Mouse (Mus musculus): ENCODE results near the gene Efl1. TPM values are rescaled to one million over a fixed set of nuclear protein-coding genes. Genes with fewer than 3 reads are reported as not detected.
"Not testable (repeated sequence)": the region's sequence is repeated elsewhere in the genome, so short reads cannot be mapped to it uniquely, and the experiment has no call there.

The Efl1 gene
- polyA plus RNA-seq, 1 experiment from 2014 or later = 19.2 TPM

- no peaks in the 10 kb centered on the region for H3K36me3 ChIP-seq (ENCODE audit: control insufficient read depth, insufficient read depth)
- H3K4me1 ChIP-seq (replicated peaks; ENCODE audit: control insufficient read depth, insufficient read depth, low read length) = no peaks in the 10 kb centered on the region; the same call in 1 of the 2 replicates
- no peak for ATAC-seq
- no peak overlapping the region for H3K27ac ChIP-seq (ENCODE audit: low read length)
- no peaks in the 10 kb centered on the region for H3K9me3 ChIP-seq (ENCODE audit: control insufficient read depth, low read length)
- no peak overlapping the region for H3K4me2 ChIP-seq (ENCODE audit: low read length)
- no peaks in the 10 kb centered on the region for H3K27me3 ChIP-seq (replicated peaks; ENCODE audit: control insufficient read depth, insufficient read depth, low read length)
- H3K4me3 ChIP-seq (replicated peaks; ENCODE audit: low read length) = no peak overlapping the region
- WGBS = 50% methylated on average over 6 of the region's 6 CpGs
- no peak overlapping the region for H3K9ac ChIP-seq (replicated peaks; ENCODE audit: low read depth, low read length)
These were observed 121.8 kb downstream of the Efl1 start for GRCm38 (mm10) chr7:82770207-82770606.

- not testable (repeated sequence) for H3K4me2 ChIP-seq (ENCODE audit: low read length); H3K4me3 ChIP-seq (replicated peaks; ENCODE audit: low read length); H3K27me3 ChIP-seq (replicated peaks; ENCODE audit: control insufficient read depth, insufficient read depth, low read length); H3K36me3 ChIP-seq (ENCODE audit: control insufficient read depth, insufficient read depth); H3K9me3 ChIP-seq (ENCODE audit: control insufficient read depth, low read length); H3K27ac ChIP-seq (ENCODE audit: low read length); H3K4me1 ChIP-seq (replicated peaks; ENCODE audit: control insufficient read depth, insufficient read depth, low read length)
- peak; percentile 100 for ATAC-seq
- WGBS = 82% methylated on average over 25 of the region's 29 CpGs
- H3K9ac ChIP-seq (replicated peaks; ENCODE audit: low read depth, low read length) = 0 out of 2 replicates have a peak overlapping the region, but pooled peaks have one; percentile 6
These were observed 122.7 kb downstream of the Efl1 start for GRCm38 (mm10) chr7:82770957-82771660.

GRCm38 (mm10) chr7:82771661-82772021, 123.2 kb downstream of the Efl1 start:
- H3K9me3 ChIP-seq (ENCODE audit: control insufficient read depth, low read length); H3K27ac ChIP-seq (ENCODE audit: low read length); H3K4me3 ChIP-seq (replicated peaks; ENCODE audit: low read length); H3K9ac ChIP-seq (replicated peaks; ENCODE audit: low read depth, low read length); H3K4me1 ChIP-seq (replicated peaks; ENCODE audit: control insufficient read depth, insufficient read depth, low read length); H3K36me3 ChIP-seq (ENCODE audit: control insufficient read depth, insufficient read depth); H3K27me3 ChIP-seq (replicated peaks; ENCODE audit: control insufficient read depth, insufficient read depth, low read length); H3K4me2 ChIP-seq (ENCODE audit: low read length): not testable (repeated sequence)
- WGBS = 86% methylated on average over 25 of the region's 25 CpGs
- ATAC-seq = peak; percentile 39

GRCm38 (mm10) chr7:82772481-82772880, 124.1 kb downstream of the Efl1 start:
- Histone ChIP-seq H3K36me3 (ENCODE audit: control insufficient read depth, insufficient read depth) (no peaks in the 10 kb centered on the region), H3K27me3 (replicated peaks; ENCODE audit: control insufficient read depth, insufficient read depth, low read length) (no peaks in the 10 kb centered on the region), H3K9ac (replicated peaks; ENCODE audit: low read depth, low read length) (no peak overlapping the region; the same call in 1 of the 2 replicates), H3K4me3 (replicated peaks; ENCODE audit: low read length) (no peak overlapping the region), H3K9me3 (ENCODE audit: control insufficient read depth, low read length) (no peaks in the 10 kb centered on the region), H3K27ac (ENCODE audit: low read length) (no peak overlapping the region), H3K4me2 (ENCODE audit: low read length) (no peak overlapping the region), H3K4me1 (replicated peaks; ENCODE audit: control insufficient read depth, insufficient read depth, low read length) (no peaks in the 10 kb centered on the region; the same call in 1 of the 2 replicates)
- 41% methylated on average over 14 of the region's 14 CpGs for WGBS
- no peak for ATAC-seq

- Histone ChIP-seq H3K27me3 (replicated peaks; ENCODE audit: control insufficient read depth, insufficient read depth, low read length) (no peaks in the 10 kb centered on the region), H3K9me3 (ENCODE audit: control insufficient read depth, low read length) (no peaks in the 10 kb centered on the region), H3K4me1 (replicated peaks; ENCODE audit: control insufficient read depth, insufficient read depth, low read length) (no peaks in the 10 kb centered on the region; the same call in 1 of the 2 replicates), H3K9ac (replicated peaks; ENCODE audit: low read depth, low read length) (no peak overlapping the region), H3K4me3 (replicated peaks; ENCODE audit: low read length) (no peak overlapping the region), H3K4me2 (ENCODE audit: low read length) (no peak overlapping the region), H3K36me3 (ENCODE audit: control insufficient read depth, insufficient read depth) (no peaks in the 10 kb centered on the region), H3K27ac (ENCODE audit: low read length) (no peak overlapping the region)
- no peak for ATAC-seq
- 63% methylated on average over 9 of the region's 9 CpGs for WGBS
These were observed 124.7 kb downstream of the Efl1 start for GRCm38 (mm10) chr7:82773150-82773549.

GRCm38 (mm10) chr7:82773884-82774283, 125.5 kb downstream of the Efl1 start:
- Histone ChIP-seq H3K27ac (ENCODE audit: low read length) (no peak overlapping the region), H3K36me3 (ENCODE audit: control insufficient read depth, insufficient read depth) (no peaks in the 10 kb centered on the region), H3K9ac (replicated peaks; ENCODE audit: low read depth, low read length) (no peak overlapping the region), H3K27me3 (replicated peaks; ENCODE audit: control insufficient read depth, insufficient read depth, low read length) (no peaks in the 10 kb centered on the region), H3K4me2 (ENCODE audit: low read length) (no peak overlapping the region), H3K9me3 (ENCODE audit: control insufficient read depth, low read length) (no peaks in the 10 kb centered on the region), H3K4me3 (replicated peaks; ENCODE audit: low read length) (no peak overlapping the region), H3K4me1 (replicated peaks; ENCODE audit: control insufficient read depth, insufficient read depth, low read length) (no peaks in the 10 kb centered on the region; the same call in 1 of the 2 replicates)
- 88% methylated on average over 6 of the region's 6 CpGs for WGBS
- no peak for ATAC-seq

GRCm38 (mm10) chr7:82775090-82775489, 126.7 kb downstream of the Efl1 start:
- Histone ChIP-seq H3K27me3 (replicated peaks; ENCODE audit: control insufficient read depth, insufficient read depth, low read length) (no peaks in the 10 kb centered on the region), H3K4me1 (replicated peaks; ENCODE audit: control insufficient read depth, insufficient read depth, low read length) (no peaks in the 10 kb centered on the region; the same call in 1 of the 2 replicates), H3K4me2 (ENCODE audit: low read length) (no peak overlapping the region), H3K9me3 (ENCODE audit: control insufficient read depth, low read length) (no peaks in the 10 kb centered on the region), H3K27ac (ENCODE audit: low read length) (no peak overlapping the region), H3K4me3 (replicated peaks; ENCODE audit: low read length) (no peak overlapping the region), H3K36me3 (ENCODE audit: control insufficient read depth, insufficient read depth) (no peaks in the 10 kb centered on the region), H3K9ac (replicated peaks; ENCODE audit: low read depth, low read length) (no peak overlapping the region)
- WGBS = 95% methylated on average over 3 of the region's 3 CpGs
- ATAC-seq = no peak

- Histone ChIP-seq H3K9me3 (ENCODE audit: control insufficient read depth, low read length) (no peaks in the 10 kb centered on the region), H3K27me3 (replicated peaks; ENCODE audit: control insufficient read depth, insufficient read depth, low read length) (no peaks in the 10 kb centered on the region), H3K9ac (replicated peaks; ENCODE audit: low read depth, low read length) (no peak overlapping the region), H3K36me3 (ENCODE audit: control insufficient read depth, insufficient read depth) (no peaks in the 10 kb centered on the region), H3K27ac (ENCODE audit: low read length) (no peak overlapping the region), H3K4me2 (ENCODE audit: low read length) (no peak overlapping the region), H3K4me1 (replicated peaks; ENCODE audit: control insufficient read depth, insufficient read depth, low read length) (no peaks in the 10 kb centered on the region; the same call in 1 of the 2 replicates), H3K4me3 (replicated peaks; ENCODE audit: low read length) (no peak overlapping the region)
- WGBS = 97% methylated on average over 2 of the region's 2 CpGs
- no peak for ATAC-seq
These were observed 134.7 kb downstream of the Efl1 start for GRCm38 (mm10) chr7:82783071-82783470.

GRCm38 (mm10) chr7:82783693-82784092, 135.3 kb downstream of the Efl1 start:
- H3K9ac ChIP-seq (replicated peaks; ENCODE audit: low read depth, low read length) = no peak overlapping the region
- H3K4me3 ChIP-seq (replicated peaks; ENCODE audit: low read length) = no peak overlapping the region
- WGBS = 70% methylated on average over 3 of the region's 6 CpGs
- H3K27me3 ChIP-seq (replicated peaks; ENCODE audit: control insufficient read depth, insufficient read depth, low read length) = no peaks in the 10 kb centered on the region
- H3K4me1 ChIP-seq (replicated peaks; ENCODE audit: control insufficient read depth, insufficient read depth, low read length) = no peaks in the 10 kb centered on the region; the same call in 1 of the 2 replicates
- H3K4me2 ChIP-seq (ENCODE audit: low read length) = no peak overlapping the region
- no peak overlapping the region for H3K27ac ChIP-seq (ENCODE audit: low read length)
- H3K36me3 ChIP-seq (ENCODE audit: control insufficient read depth, insufficient read depth) = no peaks in the 10 kb centered on the region
- H3K9me3 ChIP-seq (ENCODE audit: control insufficient read depth, low read length) = no peaks in the 10 kb centered on the region
- no peak for ATAC-seq
